Mouse (Mus musculus) right cerebral cortex, adult 18-20 months (tissue): ENCODE data around the gene Zfp457.
"Not testable (repeated sequence)": the region's sequence is repeated elsewhere in the genome, so short reads cannot be mapped to it uniquely, and the experiment has no call there.

Source experiments
- DNase-seq: peaks from one replicate; pipeline ENCODE4 v3.0.0; 2022; ENCODE audit warnings: mixed read lengths

The Zfp457 gene

GRCm38 (mm10) chr13:67305822-67306672 is at the start of gene Zfp457:
Gene Zfp457, minus strand, starts transcription at chr13:67306485.
- peak; percentile 93 for DNase-seq

GRCm38 (mm10) chr13:67351854-67352253 is 45.6 kb upstream of the Zfp457 start:
- DNase-seq = no peak

- no peak for DNase-seq
Observed at GRCm38 (mm10) chr13:67343422-67343821, 37.1 kb upstream of the Zfp457 start.

GRCm38 (mm10) chr13:67332877-67333276 is 26.6 kb upstream of the Zfp457 start:
- no peak for DNase-seq

GRCm38 (mm10) chr13:67332019-67332724 is 25.9 kb upstream of the Zfp457 start, which contains the start of gene Zfp595:
Gene Zfp595, minus strand, starts transcription at chr13:67332570.
- peak; percentile 88 for DNase-seq

- no peak for DNase-seq
Observed at GRCm38 (mm10) chr13:67306718-67307117, 433 bp upstream of the Zfp457 start.

GRCm38 (mm10) chr13:67278314-67278713 is 28.0 kb downstream of the Zfp457 start, which contains the start of gene Zfp458:
Gene Zfp458, minus strand, starts transcription at chr13:67278466.
- peak; percentile 39 for DNase-seq

GRCm38 (mm10) chr13:67269383-67270065 is 36.8 kb downstream of the Zfp457 start:
- not testable (repeated sequence) for DNase-seq

- peak; percentile 89 for DNase-seq
Observed at GRCm38 (mm10) chr13:67268568-67269369, 37.5 kb downstream of the Zfp457 start.
